Comparison of ENCODE assay signal across 31 mouse cellular contexts in genomic region chr6:128598256-128599047, GRCm38 (mm10). TPM values are rescaled to one million over a fixed set of nuclear protein-coding genes. Genes with fewer than 3 reads are reported as not detected.
DNase-seq lines count a peak whose midpoint lies in the region; ATAC-seq and TF ChIP-seq lines count a peak whose summit lies in the region.
"Had no signal": no experiment of that assay in that cellular context is flagged by ENCODE, and none has a peak within 500 bp of the region (broad histone marks: within the 10 kb centered on the region; RNA-seq: fewer than 3 reads in every experiment).

No protein-coding gene starts in this region.

- H3K9me3 ChIP-seq in intestine, embryonic 14.5 days (ENCODE audit: control insufficient read depth, low read length), result no peaks in the 10 kb centered on the region
- no peaks in the 10 kb centered on the region for H3K9me3 ChIP-seq in intestine, postnatal 0 days (ENCODE audit: control insufficient read depth)
- H3K9me3 ChIP-seq: forebrain, embryonic 10.5 days; heart, embryonic 12.5 days; heart, embryonic 15.5 days; hindbrain, embryonic 10.5 days; hindbrain, embryonic 13.5 days had no signal

- no peak overlapping the region for H3K4me2 ChIP-seq in intestine, embryonic 14.5 days (ENCODE audit: low read length)
- H3K4me2 ChIP-seq in intestine, postnatal 0 days (replicated peaks; ENCODE audit: low read depth), result no peak overlapping the region
- H3K4me2 ChIP-seq: heart, embryonic 12.5 days; heart, embryonic 15.5 days; hindbrain, embryonic 13.5 days had no signal

- TF ChIP-seq CTCF in layer of hippocampus, adult 2 months (conservative IDR thresholded peaks at IDR 0.05), result no peak
- TF ChIP-seq CTCF in intestine, postnatal 0 days (IDR thresholded peaks at IDR 0.05; ENCODE audit: low read depth), result no peak

- H3K9ac ChIP-seq in intestine, embryonic 14.5 days (ENCODE audit: low read length), result no peak overlapping the region
- H3K9ac ChIP-seq in intestine, postnatal 0 days (ENCODE audit: low read depth, low read length), result no peak overlapping the region
- H3K9ac ChIP-seq: forebrain, postnatal 0 days; heart, embryonic 12.5 days; heart, embryonic 15.5 days; hindbrain, embryonic 13.5 days had no signal

- WGBS in intestine, embryonic 14.5 days, result 39% methylated on average over 2 of the region's 2 CpGs
- 30% methylated on average over 2 of the region's 2 CpGs for WGBS in intestine, postnatal 0 days

- no peak overlapping the region for H3K4me3 ChIP-seq in layer of hippocampus, adult 2 months
- H3K4me3 ChIP-seq in intestine, embryonic 14.5 days (ENCODE audit: low read depth, low read length), result no peak overlapping the region
- H3K4me3 ChIP-seq in intestine, postnatal 0 days (ENCODE audit: low read depth, low read length), result no peak overlapping the region
- H3K4me3 ChIP-seq: forebrain, embryonic 10.5 days; heart, embryonic 12.5 days; heart, embryonic 15.5 days; hindbrain, embryonic 10.5 days; hindbrain, embryonic 13.5 days had no signal

- DNase-seq in layer of hippocampus, adult 2 months (ENCODE audit: low spot score in 2 of 2), result no peak
- no peak for DNase-seq in layer of hippocampus, postnatal 14 days (ENCODE audit: low spot score in 2 of 2)
- no peak for DNase-seq in intestine, embryonic 14.5 days (ENCODE audit: low spot score)
- no peak for DNase-seq in adrenal gland, postnatal 25 days
- no peak for DNase-seq in right cerebral cortex, postnatal 4 days
- DNase-seq: adrenal gland, adult 8-10 months; adrenal gland, postnatal 36 days; cerebellum, adult 18-20 months; cerebellum, adult 9-10 months; cerebellum, postnatal 14 days; forebrain, postnatal 0 days; gastrocnemius, adult 2 months; gastrocnemius, postnatal 14 days; heart, adult 11 months; heart, postnatal 10 days; heart, postnatal 36 days had no signal

- H3K27ac ChIP-seq in layer of hippocampus, adult 2 months, result peak overlapping the region; percentile 87; the same call in 1 of the 2 replicates
- H3K27ac ChIP-seq in intestine, embryonic 14.5 days (ENCODE audit: low read depth), result 0 out of 2 replicates have a peak overlapping the region, but pooled peaks have one; percentile 16
- peak overlapping the region; percentile 50; the same call in 1 of the 2 replicates for H3K27ac ChIP-seq in intestine, postnatal 0 days (ENCODE audit: low read depth, low read length)
- H3K27ac ChIP-seq: forebrain, embryonic 10.5 days; heart, embryonic 15.5 days; hindbrain, embryonic 10.5 days; hindbrain, embryonic 13.5 days had no signal

- H3K36me3 ChIP-seq in intestine, embryonic 14.5 days (ENCODE audit: control insufficient read depth, insufficient read depth, low read length), result no peaks in the 10 kb centered on the region
- no peaks in the 10 kb centered on the region for H3K36me3 ChIP-seq in intestine, postnatal 0 days (ENCODE audit: control insufficient read depth, insufficient read depth)
- H3K36me3 ChIP-seq: forebrain, embryonic 10.5 days; heart, embryonic 12.5 days; heart, embryonic 15.5 days; hindbrain, embryonic 10.5 days; hindbrain, embryonic 13.5 days had no signal

- no peaks in the 10 kb centered on the region for H3K27me3 ChIP-seq in intestine, embryonic 14.5 days (replicated peaks; ENCODE audit: control insufficient read depth, insufficient read depth, low read length)
- H3K27me3 ChIP-seq in intestine, postnatal 0 days (replicated peaks; ENCODE audit: control insufficient read depth, insufficient read depth, low read length), result no peaks in the 10 kb centered on the region
- H3K27me3 ChIP-seq: heart, embryonic 12.5 days; heart, embryonic 15.5 days; hindbrain, embryonic 13.5 days had no signal

- 0 out of 2 replicates have a peak, but pooled peaks have one; percentile 34 for ATAC-seq in intestine, embryonic 14.5 days (replicated peaks; ENCODE audit: low FRiP score, low TSS enrichment, low read depth)
- peak; percentile 72 for ATAC-seq in intestine, postnatal 0 days
- ATAC-seq: activated CD4-positive, CD25-positive, alpha-beta regulatory T cell, adult 4 months; forebrain, embryonic 14.5 days; forebrain, postnatal 0 days; hindbrain, embryonic 16.5 days had no signal

- H3K4me1 ChIP-seq in intestine, embryonic 14.5 days (replicated peaks; ENCODE audit: control insufficient read depth, insufficient read depth, low read length), result no peaks in the 10 kb centered on the region; the same call in 1 of the 2 replicates
- no peaks in the 10 kb centered on the region for H3K4me1 ChIP-seq in intestine, postnatal 0 days (replicated peaks; ENCODE audit: control insufficient read depth, insufficient read depth, low read length)
- H3K4me1 ChIP-seq: heart, embryonic 12.5 days had no signal

RNA-seq across cellular contexts. Expression of gene A2ml1, which starts 17.0 kb away (rescaled TPM):
- 10 to 100 TPM in 1 of 2 experiments, 1 to 10 TPM in 1; 9.8 to 10.4 TPM for total RNA-seq in layer of hippocampus, adult 2 months (2021)
- total RNA-seq in layer of hippocampus, postnatal 14 days (2021), result 10 to 100 TPM in 1 of 2 experiments, 1 to 10 TPM in 1; 6.1 to 10.0 TPM
- polyA plus RNA-seq in intestine, embryonic 14.5 days (2014; fragmentation: Nextera tagmentation; extraction: Ambion mirVana), result 2.5 and 3.5 TPM in 2 replicates
- 1.0 and 2.0 TPM in 2 replicates for polyA plus RNA-seq in intestine, postnatal 0 days (2015; fragmentation: Nextera tagmentation; extraction: Ambion mirVana)
- total RNA-seq in adrenal gland, postnatal 25 days (2021), result not detected in 2 replicates
- total RNA-seq: adrenal gland, adult 8-10 months; adrenal gland, postnatal 36 days; ES-E14; gastrocnemius, adult 2 months; gastrocnemius, postnatal 14 days; gastrocnemius, postnatal 4 days; heart, postnatal 10 days; heart, postnatal 36 days had no signal
- polyA plus RNA-seq: embryonic facial prominence, embryonic 11.5 days; forebrain, embryonic 10.5 days; hindbrain, embryonic 10.5 days had no signal

RNA-seq across cellular contexts. Expression of gene Klrb1a, which starts 24.9 kb away (rescaled TPM):
- not detected for total RNA-seq in layer of hippocampus, adult 2 months (2021)
- not detected for total RNA-seq in layer of hippocampus, postnatal 14 days (2021)
- not detected in 2 replicates for polyA plus RNA-seq in intestine, embryonic 14.5 days (2014; fragmentation: Nextera tagmentation; extraction: Ambion mirVana)
- not detected in 2 replicates for polyA plus RNA-seq in intestine, postnatal 0 days (2015; fragmentation: Nextera tagmentation; extraction: Ambion mirVana)
- total RNA-seq in adrenal gland, postnatal 25 days (2021), result not detected in 2 replicates
- total RNA-seq: adrenal gland, adult 8-10 months; adrenal gland, postnatal 36 days; ES-E14; forebrain, postnatal 0 days; gastrocnemius, adult 2 months; gastrocnemius, postnatal 14 days; gastrocnemius, postnatal 4 days; heart, adult 8-10 months; heart, postnatal 10 days; heart, postnatal 36 days had no signal
- polyA plus RNA-seq: embryonic facial prominence, embryonic 11.5 days; embryonic facial prominence, embryonic 14.5 days; forebrain, embryonic 10.5 days; forebrain, embryonic 14.5 days; forebrain, postnatal 0 days; frontal cortex, adult 2 months; heart, embryonic 12.5 days; heart, embryonic 15.5 days; hindbrain, embryonic 10.5 days; hindbrain, embryonic 13.5 days; hindbrain, embryonic 16.5 days had no signal

Comparison
In these comparisons a context has a peak if more than half of its experiments do, and no peak if none do; other contexts are left out.
1. H3K27ac ChIP-seq: peak in every context shown above with its lines; median percentile 87 in layer of hippocampus, adult 2 months; 50 in intestine, postnatal 0 days; 16 in intestine, embryonic 14.5 days.